Mouse (Mus musculus): ENCODE data around the gene Ninj1.

- TF ChIP-seq CTCF (IDR thresholded peaks at IDR 0.05; ENCODE audit: control insufficient read depth, insufficient read depth, insufficient read length) (no peak), MAX (IDR thresholded peaks at IDR 0.05) (no peak), MYOG (IDR thresholded peaks at IDR 0.05; ENCODE audit: control insufficient read depth, extremely low read depth, insufficient read length) (no peak), MYOD1 (IDR thresholded peaks at IDR 0.05; ENCODE audit: control insufficient read depth, insufficient read length, low read depth) (no peak), FOSL1 (IDR thresholded peaks at IDR 0.05; ENCODE audit: insufficient read depth, low read length, poor library complexity, severe bottlenecking) (no peak)
These were observed 28.9 kb downstream of the Ninj1 start for GRCm38 (mm10) chr13:49216220-49216552.

All from C2C12 (cell line).